Mouse (Mus musculus) liver, embryonic 13.5 days (tissue): Measurements from ENCODE around the gene Slc38a4. TPM values are rescaled to one million over a fixed set of nuclear protein-coding genes. Genes with fewer than 3 reads are reported as not detected.

Experiments
- ATAC-seq: fragments of 200-750 bp; cut with Nextera tagmentation; 2 replicates; pipeline ENCODE4 v1.8.0; 2017; ENCODE audit warnings: low read depth, mild to moderate bottlenecking, moderate number of reproducible peaks, moderate library complexity
- DNase-seq: peaks from one replicate; pipeline ENCODE4 v3.0.0; 2022
- H3K27ac ChIP-seq: fragments of 300-500 bp; sonication (generic); 2 replicates; pipeline ENCODE4 v1.5.1; 2015; ENCODE audit warnings: moderate library complexity, mild to moderate bottlenecking, inconsistent platforms
- H3K27me3 ChIP-seq: fragments of 300-500 bp; sonication (generic); 2 replicates; pipeline ENCODE4 v1.6.1; 2015; ENCODE audit warnings: mild to moderate bottlenecking, inconsistent platforms
- H3K36me3 ChIP-seq: fragments of 300-500 bp; sonication (generic); 2 replicates; pipeline ENCODE4 v1.6.1; 2015; ENCODE audit warnings: mild to moderate bottlenecking, inconsistent platforms
- H3K4me1 ChIP-seq: fragments of 300-500 bp; sonication (generic); replicated peaks from 2 replicates; pipeline ENCODE4 v1.6.1; 2015; ENCODE audit warnings: inconsistent platforms
- H3K4me2 ChIP-seq: fragments of 300-500 bp; sonication (generic); 2 replicates; pipeline ENCODE4 v1.6.1; 2015; ENCODE audit warnings: inconsistent platforms, mild to moderate bottlenecking, moderate library complexity
- H3K4me3 ChIP-seq: fragments of 300-500 bp; sonication (generic); replicated peaks from 2 replicates; pipeline ENCODE4 v1.5.1; 2015; ENCODE audit warnings: mild to moderate bottlenecking, inconsistent platforms
- H3K9ac ChIP-seq: fragments of 300-500 bp; sonication (generic); 2 replicates; pipeline ENCODE4 v1.6.1; 2015; ENCODE audit warnings: mild to moderate bottlenecking, inconsistent platforms
- H3K9me3 ChIP-seq: fragments of 300-500 bp; sonication (generic); replicated peaks from 2 replicates; pipeline ENCODE4 v1.6.1; 2016; ENCODE audit warnings: inconsistent platforms
- WGBS: fragments of 180-500 bp; shearing (Covaris S2); methylation state at CpG from one replicate; pipeline ENCODE4 v1.1.7; 2015; ENCODE audit not compliant: insufficient replicate concordance; 5-methylcytosine and 5-hydroxymethylcytosine counted together
- polyA plus RNA-seq: library from polyadenylated mRNA; unstranded; fragments of >200 nt; fragmentation: Nextera tagmentation; extraction: Ambion mirVana; gene quantifications from 2 replicates; pipeline ENCODE4 v1.2.1, GENCODE M21; 2015

Slc38a4 gene
- polyA plus RNA-seq, 1 experiment from 2014 or later, result 38.3 TPM

DNA sequence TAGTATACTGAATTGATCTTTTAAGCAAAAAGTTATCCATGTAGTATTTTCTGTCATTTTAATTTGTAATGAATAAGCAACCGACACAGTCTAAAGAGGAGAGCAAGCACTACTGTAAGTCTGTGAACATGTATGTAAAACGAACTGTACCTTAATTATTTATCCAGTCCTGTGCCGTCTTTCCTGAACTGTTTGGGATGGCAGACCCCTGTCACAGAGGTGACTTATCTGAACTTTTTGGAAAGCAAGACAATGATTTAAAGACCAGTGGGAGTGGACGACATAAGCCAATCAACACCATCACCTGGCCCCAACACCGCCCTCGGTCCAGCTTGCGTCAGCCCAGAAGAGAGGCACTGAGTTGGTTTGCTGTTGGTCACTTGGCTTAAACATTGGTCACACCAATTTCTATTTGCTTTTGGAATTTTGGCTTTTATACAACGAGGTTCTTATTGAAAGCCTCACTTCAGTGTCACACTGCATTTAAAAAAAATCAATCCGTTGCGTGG lies 24.7 kb downstream of the Slc38a4 start:
- ATAC-seq, result no peak
- H3K4me2 ChIP-seq, result no peak overlapping the region
- WGBS, result 78% methylated on average over 10 of the region's 10 CpGs

GRCm38 (mm10) chr15:97030136-97030535 lies 25.6 kb downstream of the Slc38a4 start:
- Histone ChIP-seq H3K4me3 (no peak overlapping the region), H3K9ac (no peak overlapping the region), H3K9me3 (no peaks in the 10 kb centered on the region), H3K27me3 (no peaks in the 10 kb centered on the region), H3K27ac (no peak overlapping the region), H3K36me3 (no peaks in the 10 kb centered on the region), H3K4me1 (peaks cover 17% of the 10 kb centered on the region; the same call in 1 of the 2 replicates), H3K4me2 (no peak overlapping the region)
- WGBS, result 70% methylated on average over 4 of the region's 4 CpGs
- DNase-seq (no peak), ATAC-seq (no peak)

More for the DNA sequence above, 24.7 kb downstream of the Slc38a4 start:
- no peak overlapping the region for H3K4me3 ChIP-seq
- H3K9ac ChIP-seq, result no peak overlapping the region
- H3K27me3 ChIP-seq, result no peaks in the 10 kb centered on the region
- H3K4me1 ChIP-seq, result peaks cover 17% of the 10 kb centered on the region; the same call in 1 of the 2 replicates
- H3K36me3 ChIP-seq, result no peaks in the 10 kb centered on the region
- DNase-seq, result no peak
- no peaks in the 10 kb centered on the region for H3K9me3 ChIP-seq
- H3K27ac ChIP-seq, result no peak overlapping the region

- Histone ChIP-seq H3K27me3 (no peaks in the 10 kb centered on the region), H3K9ac (no peak overlapping the region), H3K4me1 (peaks cover 16% of the 10 kb centered on the region; the same call in 1 of the 2 replicates), H3K27ac (peak overlapping the region; percentile 40; the same call in 1 of the 2 replicates), H3K4me2 (no peak overlapping the region), H3K36me3 (no peaks in the 10 kb centered on the region), H3K4me3 (no peak overlapping the region), H3K9me3 (no peaks in the 10 kb centered on the region)
- WGBS, result 53% methylated on average over 9 of the region's 9 CpGs
- DNase-seq (no peak), ATAC-seq (no peak)
These were observed 26.5 kb downstream of the Slc38a4 start for GRCm38 (mm10) chr15:97029064-97029791.

DNA sequence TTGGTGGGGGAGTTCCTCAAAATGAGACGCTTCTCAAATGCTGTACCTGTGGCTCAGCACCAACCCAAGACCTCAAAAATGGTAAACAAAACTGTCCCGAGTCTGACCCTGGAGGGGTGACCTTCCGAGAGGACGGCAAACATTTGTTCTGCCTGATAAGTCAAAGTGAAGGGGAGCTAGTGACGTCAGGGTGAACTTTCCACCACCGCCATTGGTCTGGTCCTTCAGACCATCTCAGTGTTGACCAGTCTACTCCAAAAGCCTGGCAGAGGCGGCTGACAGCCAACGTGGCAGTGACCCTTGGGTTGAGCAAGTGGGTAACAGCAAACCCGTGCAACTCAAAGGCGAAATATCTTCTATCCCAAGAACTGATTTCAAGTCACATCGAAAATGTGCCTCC lies 27.1 kb downstream of the Slc38a4 start:
- Histone ChIP-seq H3K4me2 (no peak overlapping the region), H3K36me3 (no peaks in the 10 kb centered on the region), H3K4me3 (no peak overlapping the region), H3K9ac (no peak overlapping the region), H3K4me1 (peaks cover 13% of the 10 kb centered on the region; the same call in 1 of the 2 replicates), H3K27ac (peak overlapping the region; percentile 40; the same call in 1 of the 2 replicates), H3K27me3 (no peaks in the 10 kb centered on the region), H3K9me3 (no peaks in the 10 kb centered on the region)
- 59% methylated on average over 11 of the region's 11 CpGs for WGBS
- ATAC-seq (peak; percentile 74), DNase-seq (no peak)

DNA sequence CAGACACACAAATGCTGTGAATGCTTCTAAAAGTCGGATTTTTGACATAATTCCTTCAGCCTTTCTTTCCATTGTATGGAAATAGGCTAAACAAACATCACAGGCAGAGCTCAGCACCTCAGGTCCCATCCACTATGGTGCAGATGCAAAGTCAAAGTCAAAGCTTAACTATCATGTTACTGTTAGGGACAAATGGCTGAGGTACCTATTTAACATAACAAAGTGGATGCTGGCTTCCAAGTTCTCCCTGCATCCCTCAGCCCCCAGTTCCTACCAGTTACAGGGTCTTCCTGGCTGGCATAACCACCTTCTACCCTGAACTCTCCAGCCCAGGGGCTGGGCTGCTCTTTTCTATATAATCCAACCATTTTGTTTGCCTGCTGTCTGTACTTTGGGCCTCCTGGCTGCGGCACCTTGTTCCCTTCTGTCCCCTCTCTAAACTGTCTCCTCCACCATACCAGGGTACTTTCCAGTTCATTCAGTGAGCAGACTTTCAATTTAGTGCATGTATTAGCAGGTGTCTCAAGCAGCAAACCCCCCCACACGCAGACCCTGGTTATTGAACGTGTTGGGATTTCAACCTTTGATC lies 27.6 kb downstream of the Slc38a4 start:
- H3K27ac ChIP-seq, result peak overlapping the region; percentile 23; the same call in 1 of the 2 replicates
- no peak for DNase-seq
- no peaks in the 10 kb centered on the region for H3K27me3 ChIP-seq
- WGBS, result 38% methylated on average over 4 of the region's 4 CpGs
- H3K36me3 ChIP-seq, result no peaks in the 10 kb centered on the region
- no peak overlapping the region for H3K4me2 ChIP-seq
- H3K9ac ChIP-seq, result no peak overlapping the region
- H3K4me1 ChIP-seq, result peaks cover 10% of the 10 kb centered on the region; the same call in 1 of the 2 replicates
- ATAC-seq, result peak; percentile 51
- H3K9me3 ChIP-seq, result no peaks in the 10 kb centered on the region
- H3K4me3 ChIP-seq, result no peak overlapping the region

- H3K9me3 ChIP-seq, result no peaks in the 10 kb centered on the region
- no peak overlapping the region for H3K4me2 ChIP-seq
- no peaks in the 10 kb centered on the region for H3K27me3 ChIP-seq
- ATAC-seq (no peak), DNase-seq (no peak)
- no peaks in the 10 kb centered on the region for H3K36me3 ChIP-seq
- peaks cover 10% of the 10 kb centered on the region; the same call in 1 of the 2 replicates for H3K4me1 ChIP-seq
- no peak overlapping the region for H3K9ac ChIP-seq
- no peak overlapping the region for H3K4me3 ChIP-seq
- WGBS, result 63% methylated on average over 6 of the region's 6 CpGs
- no peak overlapping the region for H3K27ac ChIP-seq
These were observed 29.1 kb downstream of the Slc38a4 start for GRCm38 (mm10) chr15:97026670-97027069.

- DNase-seq, result no peak
These were observed 33.0 kb downstream of the Slc38a4 start for GRCm38 (mm10) chr15:97022764-97023163.

DNA sequence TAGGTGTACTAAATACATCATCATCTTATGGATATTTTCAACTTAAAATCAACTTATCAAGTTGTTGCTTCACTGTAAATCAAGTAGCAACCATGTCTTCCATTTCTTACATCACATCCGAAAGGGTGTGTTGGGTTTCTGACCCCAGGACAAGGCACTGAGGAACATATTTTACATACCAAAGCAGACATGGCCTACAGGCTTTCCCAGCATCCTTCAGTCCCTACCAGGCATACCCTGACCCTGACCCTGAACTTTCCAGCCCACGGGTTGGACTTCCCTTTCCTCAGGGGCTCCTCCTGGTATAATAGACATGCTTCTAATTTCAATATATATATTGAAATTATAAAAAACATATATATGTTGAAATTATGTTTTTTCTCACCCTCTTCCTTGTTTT lies 33.5 kb downstream of the Slc38a4 start:
- H3K4me2 ChIP-seq, result no peak overlapping the region
- WGBS, result 77% methylated on average over 2 of the region's 2 CpGs
- no peaks in the 10 kb centered on the region for H3K36me3 ChIP-seq
- DNase-seq (no peak), ATAC-seq (no peak)
- no peak overlapping the region for H3K9ac ChIP-seq
- no peaks in the 10 kb centered on the region for H3K9me3 ChIP-seq
- H3K27me3 ChIP-seq, result no peaks in the 10 kb centered on the region
- H3K4me1 ChIP-seq, result peaks cover 4% of the 10 kb centered on the region; the same call in 1 of the 2 replicates
- H3K4me3 ChIP-seq, result no peak overlapping the region
- no peak overlapping the region for H3K27ac ChIP-seq

More at GRCm38 (mm10) chr15:97022764-97023163, 33.0 kb downstream of the Slc38a4 start:
- Histone ChIP-seq H3K27me3 (no peaks in the 10 kb centered on the region), H3K36me3 (no peaks in the 10 kb centered on the region), H3K9me3 (no peaks in the 10 kb centered on the region), H3K4me1 (peaks cover 9% of the 10 kb centered on the region), H3K9ac (no peak overlapping the region), H3K27ac (no peak overlapping the region), H3K4me3 (no peak overlapping the region), H3K4me2 (no peak overlapping the region)
- ATAC-seq, result no peak
- WGBS, result 63% methylated on average over 4 of the region's 6 CpGs

- 68% methylated on average over 6 of the region's 6 CpGs for WGBS
- DNase-seq, result no peak
- no peak overlapping the region for H3K4me2 ChIP-seq
These were observed 35.5 kb downstream of the Slc38a4 start for GRCm38 (mm10) chr15:97020221-97020620.

DNA sequence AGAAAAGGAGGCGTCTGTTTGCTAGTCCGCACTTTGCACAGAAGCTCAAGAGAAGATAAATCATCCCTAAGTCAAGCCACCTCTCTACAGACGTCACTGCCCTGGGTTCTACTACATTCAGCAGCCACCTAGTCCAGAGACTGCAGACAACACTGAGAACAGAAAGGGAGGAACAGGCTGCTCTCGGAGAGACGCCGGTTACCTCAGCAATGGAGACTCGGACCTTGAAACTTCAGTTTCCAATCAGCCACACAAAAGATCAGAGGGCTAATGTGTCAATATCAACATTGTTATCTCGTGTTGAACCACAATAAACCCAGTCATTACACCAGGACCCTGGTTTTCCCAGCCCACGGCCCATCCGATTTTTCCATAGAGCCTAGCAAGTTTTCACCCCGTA lies 36.4 kb downstream of the Slc38a4 start:
- no peaks in the 10 kb centered on the region for H3K9me3 ChIP-seq
- WGBS, result 60% methylated on average over 11 of the region's 11 CpGs
- H3K27ac ChIP-seq, result peak overlapping the region; percentile 53
- DNase-seq (no peak), ATAC-seq (no peak; the same call in 1 of the 2 replicates)
- H3K4me3 ChIP-seq, result peak overlapping the region; percentile 20
- peak overlapping the region; percentile 25 for H3K4me2 ChIP-seq
- no peaks in the 10 kb centered on the region for H3K36me3 ChIP-seq
- no peak overlapping the region for H3K9ac ChIP-seq
- peaks cover 4% of the 10 kb centered on the region; the same call in 1 of the 2 replicates for H3K4me1 ChIP-seq
- H3K27me3 ChIP-seq, result no peaks in the 10 kb centered on the region

More at GRCm38 (mm10) chr15:97020221-97020620, 35.5 kb downstream of the Slc38a4 start:
- H3K4me3 ChIP-seq, result no peak overlapping the region
- no peak overlapping the region for H3K27ac ChIP-seq
- no peaks in the 10 kb centered on the region for H3K36me3 ChIP-seq
- peaks cover 4% of the 10 kb centered on the region; the same call in 1 of the 2 replicates for H3K4me1 ChIP-seq
- H3K27me3 ChIP-seq, result no peaks in the 10 kb centered on the region
- H3K9ac ChIP-seq, result no peak overlapping the region
- no peak for ATAC-seq
- no peaks in the 10 kb centered on the region for H3K9me3 ChIP-seq

GRCm38 (mm10) chr15:97017195-97017594 lies 38.6 kb downstream of the Slc38a4 start:
- Histone ChIP-seq H3K9me3 (no peaks in the 10 kb centered on the region), H3K4me1 (peaks cover 4% of the 10 kb centered on the region; the same call in 1 of the 2 replicates), H3K4me3 (no peak overlapping the region), H3K4me2 (no peak overlapping the region), H3K27me3 (no peaks in the 10 kb centered on the region), H3K36me3 (no peaks in the 10 kb centered on the region), H3K9ac (no peak overlapping the region), H3K27ac (no peak overlapping the region)
- WGBS, result 74% methylated on average over 9 of the region's 9 CpGs
- no peak for ATAC-seq
- DNase-seq, result no peak
